In genomic region chrX:97431391-97431803, GRCm38 (mm10) we compare ENCODE assay signal across 8 mouse cellular contexts. TPM values are rescaled to one million over a fixed set of nuclear protein-coding genes. Genes with fewer than 3 reads are reported as not detected.
A peak's percentile ranks its signal among the peaks of the same experiment; 100 is the strongest.
DNase-seq lines count a peak whose midpoint lies in the region; ATAC-seq and TF ChIP-seq lines count a peak whose summit lies in the region.

No protein-coding gene starts in this region.

- peak; percentile 41; the same call in 1 of the 2 replicates for TF ChIP-seq CTCF in cortical plate, adult 2 months (IDR thresholded peaks at IDR 0.05; ENCODE audit: extremely low read depth, insufficient read depth, low read length)

- no peaks in the 10 kb centered on the region for H3K79me2 ChIP-seq in macrophage (ENCODE audit: inconsistent target)

- DNase-seq in spleen, adult 12 weeks (ENCODE audit: low spot score) = peak; percentile 0
- no peak for DNase-seq in spleen, postnatal 36 days (ENCODE audit: low spot score in 2 of 2)
- DNase-seq in gastrocnemius, postnatal 10 days = peak; percentile 22
- peak; percentile 76 for DNase-seq in intestine, embryonic 14.5 days (ENCODE audit: low spot score)
- peak; percentile 22 to 49 for DNase-seq in left cerebral cortex, adult 8-10 months (ENCODE audit: low spot score in 2 of 2)
- peak; percentile 46 to 54 for DNase-seq in right cerebral cortex, adult 2 months (ENCODE audit: low spot score in 2 of 2)

- peak overlapping the region; percentile 38 for H3K4me2 ChIP-seq in intestine, embryonic 14.5 days (ENCODE audit: low read length)

- WGBS in intestine, embryonic 14.5 days = 14% methylated on average over 6 of the region's 6 CpGs
- whole genome bisulfite sequencing in macrophage (ENCODE audit: missing documents) = 21% methylated on average over 6 of the region's 6 CpGs

- H3K4me1 ChIP-seq in cortical plate, adult 2 months (ENCODE audit: control insufficient read depth, insufficient read depth, low read length) = no peaks in the 10 kb centered on the region
- no peaks in the 10 kb centered on the region for H3K4me1 ChIP-seq in intestine, embryonic 14.5 days (replicated peaks; ENCODE audit: control insufficient read depth, insufficient read depth, low read length)

- no peak for TF ChIP-seq POLR2A in cortical plate, adult 2 months (IDR thresholded peaks at IDR 0.05; ENCODE audit: extremely low read depth, insufficient read depth, low read length)

- no peak overlapping the region for H3K9ac ChIP-seq in intestine, embryonic 14.5 days (ENCODE audit: low read length)

- H3K27ac ChIP-seq in cortical plate, adult 2 months (ENCODE audit: insufficient read depth, low read length) = 0 out of 2 replicates have a peak overlapping the region, but pooled peaks have one; percentile 15
- no peak overlapping the region for H3K27ac ChIP-seq in intestine, embryonic 14.5 days (ENCODE audit: low read depth)
- no peak overlapping the region for H3K27ac ChIP-seq in macrophage

- H3K36me3 ChIP-seq in intestine, embryonic 14.5 days (ENCODE audit: control insufficient read depth, insufficient read depth, low read length) = no peaks in the 10 kb centered on the region
- H3K36me3 ChIP-seq in macrophage (ENCODE audit: inconsistent target) = no peaks in the 10 kb centered on the region

- no peaks in the 10 kb centered on the region for H3K27me3 ChIP-seq in intestine, embryonic 14.5 days (replicated peaks; ENCODE audit: control insufficient read depth, insufficient read depth, low read length)

- 0 out of 2 replicates have a peak, but pooled peaks have one; percentile 40 for ATAC-seq in intestine, embryonic 14.5 days (replicated peaks; ENCODE audit: low FRiP score, low TSS enrichment, low read depth)

- no peaks in the 10 kb centered on the region for H3K9me3 ChIP-seq in intestine, embryonic 14.5 days (ENCODE audit: control insufficient read depth, low read length)

- H3K4me3 ChIP-seq in cortical plate, adult 2 months (ENCODE audit: insufficient read depth, low read length) = peak overlapping the region; percentile 58
- H3K4me3 ChIP-seq in intestine, embryonic 14.5 days (ENCODE audit: low read depth, low read length) = peak overlapping the region; percentile 35
- peak overlapping the region; percentile 12; the same call in 1 of the 2 replicates for H3K4me3 ChIP-seq in macrophage (ENCODE audit: inconsistent target)

RNA-seq across cellular contexts. Expression of gene Eda2r, which starts 54.4 kb away (rescaled TPM):
- polyA plus RNA-seq in cortical plate, adult 2 months (2012; rRNA removed) = 0.15 and 0.17 TPM in 2 replicates
- 10 to 100 TPM; 12.1 to 14.6 TPM for total RNA-seq in gastrocnemius, postnatal 10 days (2021)
- polyA plus RNA-seq in intestine, embryonic 14.5 days (2014; fragmentation: Nextera tagmentation; extraction: Ambion mirVana) = 0.80 and 1.1 TPM in 2 replicates
- total RNA-seq in left cerebral cortex, adult 8-10 months (2022) = under 1 TPM; 0.09 to 0.91 (median 0.43) TPM
- total RNA-seq in macrophage (2018; cell fraction: chromatin; rRNA removed) = 1 to 10 TPM in 1 of 26 experiments, under 1 TPM in 13, not detected in 12; 0.30 to 4.1 (median 0.51) TPM
- total RNA-seq in macrophage (2018; cell fraction: cytosol; rRNA removed) = under 1 TPM; 0.05 to 0.44 (median 0.18) TPM
- under 1 TPM in 20 of 26 experiments, not detected in 6; 0.10 to 0.89 (median 0.25) TPM for total RNA-seq in macrophage (2018; cell fraction: nucleus; rRNA removed)
- 0.10 to 0.13 TPM (median 0.12 TPM) in 3 replicates for polyA plus RNA-seq in macrophage (2018)

Comparison
In these comparisons a context has a peak if more than half of its experiments do, and no peak if none do; other contexts are left out.
1. DNase-seq: peak in spleen, adult 12 weeks (single experiment), gastrocnemius, postnatal 10 days (single experiment), intestine, embryonic 14.5 days (single experiment), left cerebral cortex, adult 8-10 months (2 of 2) and right cerebral cortex, adult 2 months (2 of 2); none in spleen, postnatal 36 days (0 of 2).
2. Peak in every context shown above with its lines, with median percentiles within 50 percentile points of each other: H3K4me3 ChIP-seq.